Mouse (Mus musculus) liver, postnatal 0 days (tissue): ENCODE measurements at regions not wholly inside any gene's neighbourhood (a gene's known extent, or its start where the extent isn't known, plus 50 kb on each side); places are given as distances from the start of the nearest gene placed in this dataset.

Source experiments
- CTCF ChIP-seq: sonication (generic); IDR thresholded peaks from 2 replicates; pipeline ENCODE4 v1.5.1; 2016; ENCODE audit warnings: antibody characterized with exemption, low read depth
- EP300 ChIP-seq: IDR thresholded peaks from 2 replicates; pipeline ENCODE4 v1.6.1; 2016; ENCODE audit warnings: antibody characterized with exemption, low read depth, mild to moderate bottlenecking

GRCm38 (mm10) chr9:34334112-34334511, 151.6 kb upstream of the Kirrel3 start:
- TF ChIP-seq EP300: no peak
- TF ChIP-seq CTCF: no peak
